Mouse (Mus musculus) myocyte (in vitro differentiated cells): ENCODE results near the gene Mxi1.

Experiments
- CEBPB ChIP-seq: IDR thresholded peaks from 2 replicates; pipeline ENCODE4 v1.6.1; 2011; ENCODE audit warnings: mild to moderate bottlenecking, moderate library complexity; ENCODE audit not compliant: poor library complexity, insufficient read depth, severe bottlenecking
- MYOD1 ChIP-seq, 3 experiments: IDR thresholded peaks; one replicate each; pipeline ENCODE4 v1.6.1; 2011; ENCODE audit warnings: control low read depth in 2 of 3, low read depth in 2 of 3, mild to moderate bottlenecking in 2 of 3, moderate library complexity in 1 of 3; ENCODE audit not compliant: insufficient read length in 2 of 3, control insufficient read depth in 1 of 3
- POLR2A ChIP-seq: IDR thresholded peaks from one replicate; pipeline ENCODE4 v1.6.1; 2011; ENCODE audit warnings: low read depth, mild to moderate bottlenecking, control low read depth, moderate library complexity; ENCODE audit not compliant: insufficient read length
- POLR2AphosphoS2 ChIP-seq: IDR thresholded peaks from one replicate; pipeline ENCODE4 v1.6.1; 2011; ENCODE audit warnings: low read depth, control low read depth; ENCODE audit not compliant: insufficient read length
- REST ChIP-seq: IDR thresholded peaks from one replicate; pipeline ENCODE4 v1.6.1; 2011; ENCODE audit warnings: mild to moderate bottlenecking, control low read depth, moderate library complexity; ENCODE audit not compliant: insufficient read depth, insufficient read length
- TCF12 ChIP-seq: IDR thresholded peaks from one replicate; pipeline ENCODE4 v1.6.1; 2011; ENCODE audit warnings: mild to moderate bottlenecking, control low read depth; ENCODE audit not compliant: poor library complexity, insufficient read depth, severe bottlenecking

GRCm38 (mm10) chr19:53296331-53297254 lies 13.7 kb upstream of the Mxi1 start:
- no peak for TF ChIP-seq POLR2AphosphoS2
- TF ChIP-seq TCF12, result no peak
- TF ChIP-seq MYOD1 (IDR thresholded peaks at IDR 0.05; ENCODE audit: control insufficient read depth in 1 of 3, insufficient read length in 2 of 3, low read depth in 2 of 3), result no peak
- TF ChIP-seq REST, result no peak
- no peak for TF ChIP-seq POLR2A
- TF ChIP-seq CEBPB, result no peak
